Comparison of ENCODE assay signal across 8 mouse cellular contexts in the genomic region with DNA sequence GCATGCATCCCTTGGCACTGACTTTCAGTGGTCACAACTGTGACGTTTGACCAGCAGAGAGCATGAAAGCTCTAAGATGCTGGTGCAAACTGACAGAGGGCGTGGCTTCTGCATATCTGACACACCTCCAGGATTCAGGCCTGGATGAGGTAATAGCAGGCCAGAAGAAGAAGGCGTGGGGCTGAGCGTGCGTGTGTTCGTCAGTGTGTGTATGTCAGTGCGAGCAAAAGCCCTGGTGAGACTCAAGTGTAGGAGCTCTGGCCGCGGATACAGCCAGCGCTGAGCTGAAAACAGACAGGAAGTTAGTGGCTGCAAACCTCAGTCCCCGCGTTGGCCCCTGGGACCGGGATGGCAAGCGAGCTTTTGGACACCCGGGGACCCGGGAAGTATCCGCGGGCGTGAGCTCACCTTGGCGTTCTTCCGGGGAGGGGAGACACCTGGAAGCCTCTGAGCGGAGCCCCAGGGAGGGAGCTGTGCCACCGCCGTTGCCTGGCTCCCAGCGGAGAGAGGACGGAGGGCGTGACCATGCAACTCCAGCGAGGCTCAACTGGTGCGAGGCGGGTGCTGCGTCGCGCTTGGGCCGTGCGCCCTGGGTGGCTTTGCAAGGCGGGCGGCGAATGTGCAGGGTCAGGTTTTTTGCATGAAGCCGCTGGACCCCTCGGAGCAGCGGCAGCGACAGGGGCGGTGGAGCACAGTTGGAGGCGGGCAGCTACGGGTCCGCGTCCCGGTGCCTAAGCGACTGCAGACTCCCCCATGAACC. TPM values are rescaled to one million over a fixed set of nuclear protein-coding genes. Genes with fewer than 3 reads are reported as not detected.
DNase-seq lines count a peak whose midpoint lies in the region; ATAC-seq and TF ChIP-seq lines count a peak whose summit lies in the region.

No protein-coding gene starts in this region.

- WGBS in hindbrain, embryonic 16.5 days: under 1% methylated on average over 49 of the region's 49 CpGs

- ATAC-seq in common myeloid progenitor, adult 5-6 weeks (replicated peaks; ENCODE audit: low read depth, poor library complexity, severe bottlenecking): peak; percentile 80
- ATAC-seq in hindbrain, embryonic 16.5 days: peak; percentile 97

- H3K4me2 ChIP-seq in hindbrain, embryonic 16.5 days (ENCODE audit: low read length): peak overlapping the region; percentile 77

- H3K9me3 ChIP-seq in hindbrain, embryonic 16.5 days (ENCODE audit: control insufficient read depth, low read length): no peaks in the 10 kb centered on the region

- H3K27ac ChIP-seq in hindbrain, embryonic 16.5 days (ENCODE audit: low read depth, low read length): peak overlapping the region; percentile 89
- peak overlapping the region; percentile 87 for H3K27ac ChIP-seq in left cerebral cortex, adult 2 months

- intact Hi-C loops in left cerebral cortex, adult 2 months (cut with DNase I): loop anchor here (5.0 kb wide), 1 partner anchor 227 kb away; no protein-coding TSS in a partner anchor

- peak; percentile 21 for TF ChIP-seq CTCF in left cerebral cortex, adult 2 months (IDR thresholded peaks at IDR 0.05)

- H3K9ac ChIP-seq in hindbrain, embryonic 16.5 days (ENCODE audit: low read depth, low read length): peak overlapping the region; percentile 80

- DNase-seq in adrenal gland, adult 2 months: peak; percentile 73
- DNase-seq in frontal cortex, postnatal 36 days (ENCODE audit: low spot score in 2 of 2): peak; percentile 53 to 64
- peak; percentile 43 to 54 for DNase-seq in left cerebral cortex, adult 2 months (ENCODE audit: extremely low spot score in 1 of 2, low spot score in 2 of 2)
- peak; percentile 68 to 69 for DNase-seq in lung, postnatal 4 days
- peak; percentile 63 for DNase-seq in right cerebral cortex, adult 18-20 months
- peak; percentile 34 to 69 for DNase-seq in urinary bladder, postnatal 36 days (ENCODE audit: low spot score in 2 of 2)

- H3K27me3 ChIP-seq in hindbrain, embryonic 16.5 days (replicated peaks; ENCODE audit: control insufficient read depth, insufficient read depth, low read length): no peaks in the 10 kb centered on the region

- peak overlapping the region; percentile 78 for H3K4me3 ChIP-seq in hindbrain, embryonic 16.5 days (ENCODE audit: low read length)
- H3K4me3 ChIP-seq in left cerebral cortex, adult 2 months: peak overlapping the region; percentile 61

- H3K4me1 ChIP-seq in hindbrain, embryonic 16.5 days (ENCODE audit: control insufficient read depth, insufficient read depth, low read depth, low read length): peaks cover 6% of the 10 kb centered on the region; the same call in 1 of the 2 replicates

- no peaks in the 10 kb centered on the region for H3K36me3 ChIP-seq in hindbrain, embryonic 16.5 days (ENCODE audit: control insufficient read depth, insufficient read depth, low read length)

RNA-seq across cellular contexts. Expression of a gene that starts 4.1 kb away (rescaled TPM):
- under 1 TPM; 0.17 to 0.40 TPM for total RNA-seq in adrenal gland, adult 2 months (2021)
- polyA plus RNA-seq in adrenal gland, adult 2 months (2012; rRNA removed): not detected in 2 replicates
- not detected in 2 replicates for total RNA-seq in common myeloid progenitor, adult 5-6 weeks (2017)
- 0.11 and 0.20 TPM in 2 replicates for polyA plus RNA-seq in hindbrain, embryonic 16.5 days (2015; fragmentation: Nextera tagmentation; extraction: Ambion mirVana)
- total RNA-seq in left cerebral cortex, adult 2 months (2021): under 1 TPM in 1 of 2 experiments, not detected in 1; 0.29 TPM

RNA-seq across cellular contexts. Expression of a gene that starts 37.4 kb away (rescaled TPM):
- under 1 TPM in 1 of 2 experiments, not detected in 1; 0.86 TPM for total RNA-seq in adrenal gland, adult 2 months (2021)
- not detected in 2 replicates for polyA plus RNA-seq in adrenal gland, adult 2 months (2012; rRNA removed)
- total RNA-seq in common myeloid progenitor, adult 5-6 weeks (2017): not detected in 2 replicates
- not detected in 2 replicates for polyA plus RNA-seq in hindbrain, embryonic 16.5 days (2015; fragmentation: Nextera tagmentation; extraction: Ambion mirVana)
- total RNA-seq in left cerebral cortex, adult 2 months (2021): not detected

RNA-seq across cellular contexts. Expression of a gene that starts 50.2 kb away (rescaled TPM):
- total RNA-seq in adrenal gland, adult 2 months (2021): 1 to 10 TPM; 3.8 to 4.4 TPM
- polyA plus RNA-seq in adrenal gland, adult 2 months (2012; rRNA removed): 0.09 and 0.18 TPM in 2 replicates
- total RNA-seq in common myeloid progenitor, adult 5-6 weeks (2017): 182 and 222 TPM in 2 replicates
- polyA plus RNA-seq in hindbrain, embryonic 16.5 days (2015; fragmentation: Nextera tagmentation; extraction: Ambion mirVana): 6.2 and 6.9 TPM in 2 replicates
- total RNA-seq in left cerebral cortex, adult 2 months (2021): 1 to 10 TPM; 1.5 to 2.2 TPM

Comparison
In these comparisons a context has a peak if more than half of its experiments do, and no peak if none do; other contexts are left out.
1. Peak in every context shown above with its lines: DNase-seq, ATAC-seq, H3K4me3 ChIP-seq and H3K27ac ChIP-seq.
2. RNA of a gene that starts 50.2 kb away (total RNA-seq): 182 to 222 TPM in common myeloid progenitor, adult 5-6 weeks; 3.8 to 4.4 TPM in adrenal gland, adult 2 months and 1.5 to 2.2 TPM in left cerebral cortex, adult 2 months; every median in the first group is over 10 times any median in the second.